Mouse (Mus musculus): Measurements from ENCODE around the gene S100a14.

S100a14 gene

DNA sequence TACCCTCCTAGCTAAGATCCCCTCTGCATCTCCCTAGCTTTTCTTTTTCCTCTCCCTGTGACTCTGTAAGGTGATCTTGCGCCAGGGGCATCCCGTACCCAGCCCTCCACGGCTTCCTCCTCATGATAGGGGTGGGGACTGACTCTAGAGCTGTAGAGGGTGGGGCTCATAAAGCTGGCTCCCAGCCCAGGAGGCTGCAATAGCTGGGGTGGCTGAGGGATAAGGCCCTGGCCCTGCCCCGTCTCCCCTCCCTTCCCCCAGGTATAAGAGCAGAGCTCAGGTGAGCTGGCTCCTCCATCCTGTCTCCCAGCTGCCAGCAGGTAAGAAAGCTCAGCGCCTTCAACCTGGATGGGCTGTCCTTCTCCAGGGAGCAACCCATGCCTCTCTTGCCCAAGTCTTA is at the start of gene S100a14:
S100a14 (plus strand) TSS at position 277 of the 400 bp plus-strand sequence.
- DNase-seq (ENCODE audit: low spot score): no peak

GRCm38 (mm10) chr3:90486998-90487397 is 39.7 kb upstream of the S100a14 start:
- no peak for DNase-seq (ENCODE audit: low spot score)

- DNase-seq (ENCODE audit: low spot score): no peak
Measured at GRCm38 (mm10) chr3:90488576-90488975, 38.1 kb upstream of the S100a14 start.

GRCm38 (mm10) chr3:90490696-90491256 is 35.9 kb upstream of the S100a14 start, which contains the start of gene Snapin:
Gene Snapin, minus strand, starts transcription at chr3:90491033.
- DNase-seq (ENCODE audit: low spot score): peak; percentile 93

DNA sequence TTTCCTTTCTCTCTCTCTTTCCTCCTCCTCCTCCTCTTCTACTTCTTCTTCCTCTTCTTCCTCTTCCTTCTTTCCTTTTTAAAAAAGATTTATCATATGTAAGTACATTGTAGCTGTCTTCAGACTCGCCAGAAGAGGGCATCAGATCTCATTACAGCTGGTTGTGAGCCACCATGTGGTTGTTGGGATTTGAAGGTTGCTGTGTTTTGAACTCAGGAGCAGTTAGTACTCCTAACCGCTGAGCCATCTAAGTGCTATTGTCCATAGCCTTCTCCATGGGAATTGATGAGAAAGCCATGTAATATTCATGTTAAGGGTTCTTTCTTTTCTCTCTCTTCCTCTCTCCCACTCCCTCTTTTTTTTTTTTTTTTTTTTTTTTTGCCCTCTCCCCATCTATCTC is 35.3 kb upstream of the S100a14 start:
- no peak for DNase-seq (ENCODE audit: low spot score)

DNA sequence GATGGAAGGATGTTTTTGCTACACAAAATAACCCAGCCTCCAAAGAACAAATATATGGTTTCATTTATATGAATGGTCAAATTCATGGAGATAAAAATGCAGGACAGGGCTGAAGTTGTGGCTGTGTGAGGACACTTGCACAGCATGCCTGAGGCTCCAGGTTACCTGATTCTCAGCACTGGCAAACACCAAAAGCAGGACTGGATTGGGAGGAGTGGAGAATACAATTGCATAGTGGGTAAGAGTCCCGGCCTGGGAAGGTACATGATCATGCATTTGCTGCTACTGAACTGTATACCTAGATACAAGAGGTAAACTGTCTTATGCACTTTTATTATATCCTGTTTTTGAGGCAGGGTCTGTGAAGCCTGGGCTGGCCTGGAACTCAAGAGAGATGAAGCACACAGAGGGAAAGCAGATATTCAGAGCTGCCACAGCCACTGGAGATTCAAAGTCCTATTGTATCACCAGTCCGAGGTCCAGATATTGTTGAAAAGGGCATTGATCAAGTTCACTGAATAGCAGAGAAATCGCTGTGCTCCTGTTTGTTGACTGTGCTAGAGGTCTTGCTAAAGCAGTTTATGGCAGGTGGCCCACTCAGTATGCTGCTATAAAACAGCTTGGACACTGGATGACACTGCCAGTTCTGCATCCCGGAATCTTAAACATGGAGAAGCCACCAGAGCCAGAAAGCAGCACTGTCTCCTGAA is 32.7 kb upstream of the S100a14 start:
- DNase-seq (ENCODE audit: low spot score): no peak

DNA sequence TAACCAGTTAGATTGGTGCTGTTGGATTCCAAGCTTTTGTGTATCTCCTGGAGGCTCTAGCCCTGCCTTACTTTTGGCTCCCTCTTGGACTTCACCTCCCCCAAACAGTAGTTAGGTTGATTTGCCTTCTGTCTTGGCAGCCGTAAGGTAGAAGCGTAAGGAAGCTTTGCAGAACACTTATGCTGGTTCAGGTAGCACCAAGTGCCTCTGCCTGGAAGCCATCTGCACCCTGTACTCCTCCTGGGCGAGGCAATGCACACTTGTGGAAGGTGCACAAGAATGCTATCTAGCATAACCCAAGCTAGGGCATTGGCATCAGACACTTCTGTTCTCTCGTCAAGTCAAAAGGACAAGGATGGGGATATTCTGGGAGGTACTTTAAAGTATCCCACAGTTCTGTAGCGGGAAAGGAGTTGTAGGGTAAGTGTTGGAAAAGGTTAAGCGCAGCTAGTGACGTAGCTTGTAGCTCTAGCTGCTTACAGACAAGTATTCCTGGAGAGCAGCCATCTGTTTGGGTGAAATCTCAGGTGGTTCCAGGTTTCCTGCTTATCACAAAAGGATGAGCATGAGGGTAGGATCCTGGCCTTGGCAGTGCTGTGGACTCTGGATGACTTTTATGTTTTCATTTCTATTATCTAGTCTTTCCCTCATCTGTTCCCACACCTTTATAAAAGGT is 30.7 kb upstream of the S100a14 start:
- DNase-seq (ENCODE audit: low spot score): no peak

- no peak for DNase-seq (ENCODE audit: low spot score)
Measured at GRCm38 (mm10) chr3:90497597-90497996, 29.1 kb upstream of the S100a14 start.

DNA sequence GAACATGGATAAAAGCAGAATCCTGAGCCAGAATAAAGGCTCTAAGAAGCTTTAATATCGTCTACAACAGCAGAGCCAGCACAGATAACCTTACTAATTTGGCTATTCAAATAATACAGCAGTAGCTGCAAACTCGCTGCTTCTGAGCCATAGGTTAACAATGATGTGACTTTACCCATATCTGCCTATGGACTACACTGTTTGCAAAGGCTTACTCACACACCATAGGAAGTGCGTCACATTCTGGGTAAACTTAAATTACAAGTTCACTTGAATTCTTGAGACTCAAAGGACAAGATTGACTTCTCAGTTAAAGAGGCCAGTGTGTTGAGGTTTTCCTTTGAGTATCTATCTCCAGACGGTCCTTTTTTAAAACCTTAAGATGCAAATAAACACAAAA is 23.2 kb upstream of the S100a14 start:
- no peak for DNase-seq (ENCODE audit: low spot score)

- no peak for DNase-seq (ENCODE audit: low spot score)
Measured at GRCm38 (mm10) chr3:90505216-90505615, 21.4 kb upstream of the S100a14 start.

- no peak for DNase-seq (ENCODE audit: low spot score)
Measured at GRCm38 (mm10) chr3:90506362-90506761, 20.3 kb upstream of the S100a14 start.

DNA sequence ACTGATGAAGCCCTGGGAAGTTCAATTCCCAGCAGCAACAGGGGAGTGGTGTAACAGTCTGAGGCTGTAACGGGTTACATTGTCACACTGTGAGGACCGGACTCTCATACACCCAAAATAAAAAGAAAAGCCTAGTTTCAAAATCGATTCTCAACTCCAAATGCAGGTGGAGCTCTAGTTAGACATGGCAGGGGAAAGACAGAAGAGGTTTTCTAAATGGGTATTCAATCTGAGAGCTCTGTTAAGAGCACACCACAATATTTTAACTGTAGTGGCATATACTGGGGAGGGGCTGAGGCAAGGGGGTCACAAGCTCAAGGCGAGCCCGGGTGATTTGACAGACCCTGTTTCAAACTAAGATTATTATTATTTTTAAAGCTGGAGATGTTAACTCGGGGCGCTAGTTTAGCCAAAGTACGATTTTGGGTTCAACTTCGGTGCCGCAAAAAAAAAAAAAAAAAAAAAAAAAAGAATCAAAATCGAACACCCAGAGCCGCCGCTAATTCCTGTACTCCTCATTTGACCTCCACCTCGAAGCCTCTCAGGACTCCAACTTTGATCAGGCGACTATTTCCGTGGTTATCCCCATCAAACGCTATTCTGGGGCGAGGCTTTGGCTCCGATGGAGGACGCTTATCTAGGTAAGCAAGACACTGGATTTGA is 18.2 kb upstream of the S100a14 start:
- DNase-seq (ENCODE audit: low spot score): no peak

DNA sequence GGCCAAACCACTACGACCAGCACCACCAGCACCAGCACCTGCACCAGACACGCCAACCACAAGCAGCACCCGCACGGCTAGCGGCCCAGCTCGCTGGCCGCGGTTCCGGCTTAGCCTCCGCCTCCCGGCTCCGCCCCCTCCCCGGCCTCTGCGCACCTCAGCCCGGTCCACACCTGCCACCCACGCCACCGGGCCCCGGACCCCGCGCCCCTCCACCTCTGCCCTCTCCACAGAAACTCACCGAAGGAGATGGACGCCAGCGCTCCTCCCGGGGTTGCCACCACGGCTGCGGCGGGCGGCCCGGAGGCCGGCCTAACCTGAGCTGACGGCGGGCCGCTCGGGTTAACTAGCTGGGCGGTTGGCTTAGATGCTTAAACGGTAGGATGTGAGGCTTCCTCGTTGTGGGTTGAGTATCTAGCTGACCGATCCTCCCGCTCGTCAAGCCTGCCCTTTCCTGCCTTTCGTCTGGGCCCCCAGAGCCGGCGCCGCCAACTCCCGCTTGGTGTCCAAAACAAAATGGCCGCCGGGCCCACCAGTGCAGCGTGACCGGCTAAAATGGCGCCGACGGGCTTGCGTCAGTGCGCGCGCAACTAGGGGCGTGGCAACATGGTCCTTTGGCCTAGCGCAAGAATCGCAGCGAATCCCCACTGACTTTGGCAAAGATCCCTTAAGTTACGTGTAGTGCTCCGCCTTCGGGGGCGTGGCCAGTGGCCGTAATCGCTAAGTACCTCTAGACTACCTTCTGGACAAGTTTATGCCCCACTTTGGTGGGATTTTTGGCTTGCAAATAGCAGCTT is 17.5 kb upstream of the S100a14 start, which contains the start of gene Chtop:
Chtop (minus strand) TSS at position 549 of the 797 bp plus-strand sequence.
- DNase-seq (ENCODE audit: low spot score): peak; percentile 97

DNA sequence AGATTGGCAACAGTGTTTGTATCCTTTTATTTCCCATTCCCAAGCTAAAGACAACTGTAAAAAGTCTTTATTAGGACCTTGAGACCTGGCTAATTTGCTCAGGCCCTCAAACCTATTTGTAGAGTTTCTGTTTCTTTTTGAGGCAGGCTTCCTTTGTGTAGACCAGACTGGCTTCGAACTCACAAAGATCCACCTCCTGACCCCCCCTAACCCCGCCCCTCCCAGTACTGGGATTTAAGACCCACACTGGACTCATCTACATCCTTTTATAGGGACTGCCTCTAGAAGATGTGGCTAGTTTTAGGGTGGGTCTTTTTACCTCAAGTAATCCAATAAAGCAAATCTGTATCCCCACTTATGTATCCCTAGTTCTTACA is 16.9 kb upstream of the S100a14 start:
- DNase-seq (ENCODE audit: low spot score): no peak

- no peak for DNase-seq (ENCODE audit: low spot score)
Measured at GRCm38 (mm10) chr3:90512276-90512675, 14.4 kb upstream of the S100a14 start.

DNA sequence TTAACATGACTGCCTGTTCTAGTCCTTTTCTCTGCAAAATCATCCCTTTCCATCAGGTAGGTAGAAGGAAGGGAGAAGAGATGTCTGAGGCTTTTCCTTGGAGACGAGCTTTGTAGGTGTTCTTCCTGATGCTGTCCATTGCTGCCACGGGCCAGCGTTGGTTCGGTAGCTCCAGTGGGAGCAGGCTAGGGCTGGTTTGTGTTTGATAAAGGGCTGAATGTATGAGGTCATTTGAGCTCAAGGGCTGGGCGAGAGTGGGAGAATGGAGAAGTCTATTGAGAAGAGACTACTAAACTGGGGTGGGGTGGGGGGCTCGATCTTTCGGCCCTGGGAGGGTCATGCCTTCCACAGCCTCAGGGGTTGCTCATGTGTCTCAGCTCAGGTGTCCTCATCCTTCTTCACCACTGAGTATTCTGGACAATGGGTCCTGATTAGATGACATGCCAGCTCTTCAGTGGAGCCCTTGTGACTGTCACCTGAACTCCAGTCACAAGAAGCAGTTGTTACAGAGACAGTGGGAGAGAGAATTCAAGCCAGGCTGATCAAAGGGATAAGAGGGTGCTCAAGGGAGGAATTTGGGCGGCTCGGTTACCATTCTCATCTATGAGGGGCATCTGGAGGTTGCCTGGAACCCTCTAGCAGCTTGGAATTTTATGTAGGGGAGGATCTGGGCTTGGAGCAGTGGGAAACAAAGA is 13.6 kb upstream of the S100a14 start:
- DNase-seq (ENCODE audit: low spot score): no peak

DNA sequence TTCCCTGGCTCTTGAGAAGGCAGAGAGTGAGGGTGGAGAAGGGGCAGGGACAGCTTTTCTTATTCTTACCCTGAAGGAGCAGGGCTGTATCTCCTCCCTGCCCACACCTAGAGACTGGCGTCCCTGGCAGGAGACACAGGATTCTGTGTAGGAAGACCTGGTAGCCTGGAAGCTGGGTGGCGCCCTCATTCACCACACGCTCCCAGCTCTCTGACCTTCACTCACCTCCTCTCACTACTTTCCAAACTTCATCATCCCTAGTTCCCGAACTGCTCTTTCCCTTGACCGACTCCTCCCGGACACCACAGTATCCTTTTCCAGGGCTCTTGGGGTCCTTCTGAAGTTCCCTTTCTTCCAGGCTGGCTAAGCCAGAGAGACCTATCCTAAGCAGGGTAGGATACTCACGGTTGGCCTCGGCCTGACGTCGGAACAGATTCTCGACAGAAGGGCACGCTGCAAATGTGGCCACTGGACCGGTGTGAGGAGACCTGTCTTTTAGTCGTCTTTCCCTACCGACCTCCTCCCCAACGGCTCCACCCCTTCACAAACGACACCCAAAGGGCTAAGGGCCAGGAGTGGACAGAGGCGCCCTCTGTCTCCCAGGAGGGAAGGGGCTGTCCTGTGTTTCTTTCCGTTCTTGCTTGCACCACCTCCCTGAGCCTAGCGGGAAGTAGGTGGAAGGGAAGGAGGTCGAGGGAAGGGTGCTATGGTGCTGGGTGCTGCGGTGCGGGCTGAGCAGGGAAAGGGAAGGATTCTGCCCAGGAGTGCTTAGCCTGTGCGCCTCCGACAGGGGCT is 12.7 kb upstream of the S100a14 start, which contains the start of the genes S100a1 and S100a13:
S100a1 (minus strand) TSS at position 597 of the 795 bp plus-strand sequence.
S100a13 (plus strand) TSS at position 640 of the 795 bp plus-strand sequence.
- DNase-seq (ENCODE audit: low spot score): no peak

GRCm38 (mm10) chr3:90514691-90515090 is 12.0 kb upstream of the S100a14 start:
- no peak for DNase-seq (ENCODE audit: low spot score)

GRCm38 (mm10) chr3:90515242-90515641 is 11.4 kb upstream of the S100a14 start:
- no peak for DNase-seq (ENCODE audit: low spot score)

GRCm38 (mm10) chr3:90515789-90516188 is 10.9 kb upstream of the S100a14 start:
- DNase-seq (ENCODE audit: low spot score): no peak

Measured in left cerebral cortex, adult 11 months (tissue).